Mouse (Mus musculus) midbrain, postnatal 0 days (tissue): ENCODE data around the gene Scimp. TPM values are rescaled to one million over a fixed set of nuclear protein-coding genes. Genes with fewer than 3 reads are reported as not detected.
A peak's percentile ranks its signal among the peaks of the same experiment; 100 is the strongest.

Experiments used
- ATAC-seq: fragments of 200-750 bp; cut with Nextera tagmentation; 2 replicates; pipeline ENCODE4 v1.8.0; 2017; ENCODE audit warnings: moderate number of reproducible peaks, mild to moderate bottlenecking, moderate TSS enrichment, moderate library complexity; ENCODE audit not compliant: low FRiP score
- DNase-seq: peaks from one replicate; pipeline ENCODE4 v3.0.0-alpha.2; 2015; ENCODE audit warnings: low spot score
- H3K27ac ChIP-seq: fragments of 300-500 bp; sonication (generic); 2 replicates; pipeline ENCODE4 v1.5.1; 2014; ENCODE audit warnings: low read depth, mild to moderate bottlenecking, low read length, mixed read lengths
- H3K27me3 ChIP-seq: fragments of 300-500 bp; sonication (generic); 2 replicates; pipeline ENCODE4 v1.6.1; 2014; ENCODE audit warnings: low read length, control low read depth, mixed read lengths; ENCODE audit not compliant: insufficient read depth
- H3K36me3 ChIP-seq: fragments of 300-500 bp; sonication (generic); 2 replicates; pipeline ENCODE4 v1.6.1; 2014; ENCODE audit warnings: low read length, control low read depth, mixed read lengths; ENCODE audit not compliant: insufficient read depth
- H3K4me1 ChIP-seq: fragments of 300-500 bp; sonication (generic); 2 replicates; pipeline ENCODE4 v1.6.1; 2014; ENCODE audit warnings: mild to moderate bottlenecking, control low read depth, antibody characterized with exemption, low read length, mixed read lengths; ENCODE audit not compliant: insufficient read depth
- H3K4me2 ChIP-seq: fragments of 300-500 bp; sonication (generic); 2 replicates; pipeline ENCODE4 v1.6.1; 2014; ENCODE audit warnings: low read depth, mild to moderate bottlenecking, low read length, mixed read lengths; ENCODE audit not compliant: poor library complexity, severe bottlenecking
- H3K4me3 ChIP-seq: fragments of 300-500 bp; sonication (generic); 2 replicates; pipeline ENCODE4 v1.5.1; 2014; ENCODE audit warnings: low read depth, mild to moderate bottlenecking, low read length, moderate library complexity
- H3K9ac ChIP-seq: fragments of 300-500 bp; sonication (generic); replicated peaks from 2 replicates; pipeline ENCODE4 v1.6.1; 2014; ENCODE audit warnings: mild to moderate bottlenecking, low read length, moderate library complexity, mixed read lengths; ENCODE audit not compliant: poor library complexity, severe bottlenecking
- H3K9me3 ChIP-seq: fragments of 300-500 bp; sonication (generic); 2 replicates; pipeline ENCODE4 v1.6.1; 2016; ENCODE audit warnings: low read length, control low read depth
- CTCF ChIP-seq: IDR thresholded peaks from 2 replicates; pipeline ENCODE4 v1.5.1; 2016; ENCODE audit warnings: antibody characterized with exemption, mild to moderate bottlenecking
- WGBS: fragments of 180-500 bp; shearing (Covaris S2); extraction: QIAGEN DNeasy Blood & Tissue Kit; methylation state at CpG from one replicate; pipeline ENCODE4 v1.1.7; 2014; 5-methylcytosine and 5-hydroxymethylcytosine counted together
- polyA plus RNA-seq: library from polyadenylated mRNA; unstranded; fragments of >200 nt; fragmentation: Nextera tagmentation; extraction: Ambion mirVana; gene quantifications from 2 replicates; pipeline ENCODE4 v1.2.1, GENCODE M21; 2015
- total RNA-seq: library from RNA; depleted of rRNA; stranded (reverse); fragments of >200 nt; gene quantifications from 2 replicates; pipeline ENCODE4 v1.2.3, GENCODE M21; 2014

Scimp gene
- total and polyA plus RNA-seq, 2 experiments from 2014 or later: not detected

GRCm38 (mm10) chr11:70755645-70756044 lies 56.7 kb downstream of the Scimp start:
- no peak overlapping the region for H3K9ac ChIP-seq
- no peaks in the 10 kb centered on the region for H3K9me3 ChIP-seq
- no peak overlapping the region for H3K27ac ChIP-seq
- H3K36me3 ChIP-seq: no peaks in the 10 kb centered on the region
- H3K4me2 ChIP-seq: no peak overlapping the region
- H3K4me1 ChIP-seq: no peaks in the 10 kb centered on the region
- no peak for ATAC-seq
- DNase-seq: peak; percentile 81
- no peak overlapping the region for H3K4me3 ChIP-seq
- 14% methylated on average over 7 of the region's 7 CpGs for WGBS
- H3K27me3 ChIP-seq: no peaks in the 10 kb centered on the region
- TF ChIP-seq CTCF: peak; percentile 97

- peak; percentile 25 for TF ChIP-seq CTCF
- no peaks in the 10 kb centered on the region for H3K4me1 ChIP-seq
- ATAC-seq (no peak), DNase-seq (no peak)
- no peak overlapping the region for H3K9ac ChIP-seq
- no peak overlapping the region for H3K27ac ChIP-seq
- WGBS: 49% methylated on average over 7 of the region's 7 CpGs
- no peak overlapping the region for H3K4me3 ChIP-seq
- no peaks in the 10 kb centered on the region for H3K36me3 ChIP-seq
- H3K27me3 ChIP-seq: no peaks in the 10 kb centered on the region
- no peaks in the 10 kb centered on the region for H3K9me3 ChIP-seq
- H3K4me2 ChIP-seq: no peak overlapping the region
These were observed 57.4 kb downstream of the Scimp start for GRCm38 (mm10) chr11:70754958-70755357.

GRCm38 (mm10) chr11:70754476-70754875 lies 57.9 kb downstream of the Scimp start:
- Histone ChIP-seq H3K4me2 (no peak overlapping the region), H3K9me3 (no peaks in the 10 kb centered on the region), H3K9ac (no peak overlapping the region), H3K36me3 (no peaks in the 10 kb centered on the region), H3K4me3 (no peak overlapping the region), H3K4me1 (no peaks in the 10 kb centered on the region), H3K27me3 (no peaks in the 10 kb centered on the region), H3K27ac (no peak overlapping the region)
- no peak for ATAC-seq
- DNase-seq: no peak
- WGBS: 51% methylated on average over 4 of the region's 4 CpGs
- no peak for TF ChIP-seq CTCF

- TF ChIP-seq CTCF: no peak
- no peak overlapping the region for H3K27ac ChIP-seq
- WGBS: 90% methylated on average over 10 of the region's 10 CpGs
- DNase-seq: no peak
- H3K36me3 ChIP-seq: no peaks in the 10 kb centered on the region
- no peak overlapping the region for H3K9ac ChIP-seq
- no peaks in the 10 kb centered on the region for H3K9me3 ChIP-seq
- no peak for ATAC-seq
- no peaks in the 10 kb centered on the region for H3K27me3 ChIP-seq
- no peaks in the 10 kb centered on the region for H3K4me1 ChIP-seq
- no peak overlapping the region for H3K4me2 ChIP-seq
- no peak overlapping the region for H3K4me3 ChIP-seq
These were observed 59.2 kb downstream of the Scimp start for GRCm38 (mm10) chr11:70753146-70753545.

GRCm38 (mm10) chr11:70752337-70753017 lies 59.9 kb downstream of the Scimp start:
- no peaks in the 10 kb centered on the region for H3K9me3 ChIP-seq
- DNase-seq (no peak), ATAC-seq (no peak)
- H3K4me3 ChIP-seq: no peak overlapping the region
- H3K27ac ChIP-seq: no peak overlapping the region
- H3K4me1 ChIP-seq: no peaks in the 10 kb centered on the region
- no peaks in the 10 kb centered on the region for H3K36me3 ChIP-seq
- 87% methylated on average over 4 of the region's 4 CpGs for WGBS
- H3K9ac ChIP-seq: no peak overlapping the region
- TF ChIP-seq CTCF: no peak
- H3K27me3 ChIP-seq: no peaks in the 10 kb centered on the region
- no peak overlapping the region for H3K4me2 ChIP-seq

GRCm38 (mm10) chr11:70747876-70748545 lies 64.4 kb downstream of the Scimp start:
- Histone ChIP-seq H3K9ac (no peak overlapping the region), H3K36me3 (no peaks in the 10 kb centered on the region), H3K4me1 (no peaks in the 10 kb centered on the region), H3K27ac (no peak overlapping the region), H3K4me3 (no peak overlapping the region), H3K4me2 (no peak overlapping the region), H3K9me3 (no peaks in the 10 kb centered on the region), H3K27me3 (no peaks in the 10 kb centered on the region)
- ATAC-seq: no peak
- 85% methylated on average over 4 of the region's 4 CpGs for WGBS
- no peak for TF ChIP-seq CTCF
- no peak for DNase-seq
